Mouse (Mus musculus): ENCODE data around the gene App.

The App gene

DNA sequence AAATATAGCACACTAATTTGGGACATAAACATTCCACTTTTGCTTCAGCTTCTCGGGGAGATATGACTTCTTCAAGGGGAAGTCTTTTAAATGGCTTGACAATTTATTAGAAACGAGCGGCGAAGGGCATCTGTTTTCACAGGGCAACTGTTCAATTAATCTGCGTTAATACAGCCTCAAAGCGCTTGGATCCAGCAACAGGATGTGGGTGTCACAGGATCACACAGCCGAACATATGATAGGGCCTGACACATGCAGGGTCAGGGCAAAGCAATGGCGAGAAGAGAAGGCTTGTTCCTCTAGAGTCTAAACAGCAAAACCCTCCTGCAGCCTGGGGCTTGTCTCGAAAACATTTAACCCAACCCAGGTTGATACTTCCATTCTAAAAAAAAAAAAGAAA is 22.7 kb downstream of the App start:
- no peak for DNase-seq (ENCODE audit: low read depth, low spot score)

GRCm38 (mm10) chr16:85149509-85149871 is 24.1 kb downstream of the App start:
- no peak for DNase-seq (ENCODE audit: low read depth, low spot score)

DNA sequence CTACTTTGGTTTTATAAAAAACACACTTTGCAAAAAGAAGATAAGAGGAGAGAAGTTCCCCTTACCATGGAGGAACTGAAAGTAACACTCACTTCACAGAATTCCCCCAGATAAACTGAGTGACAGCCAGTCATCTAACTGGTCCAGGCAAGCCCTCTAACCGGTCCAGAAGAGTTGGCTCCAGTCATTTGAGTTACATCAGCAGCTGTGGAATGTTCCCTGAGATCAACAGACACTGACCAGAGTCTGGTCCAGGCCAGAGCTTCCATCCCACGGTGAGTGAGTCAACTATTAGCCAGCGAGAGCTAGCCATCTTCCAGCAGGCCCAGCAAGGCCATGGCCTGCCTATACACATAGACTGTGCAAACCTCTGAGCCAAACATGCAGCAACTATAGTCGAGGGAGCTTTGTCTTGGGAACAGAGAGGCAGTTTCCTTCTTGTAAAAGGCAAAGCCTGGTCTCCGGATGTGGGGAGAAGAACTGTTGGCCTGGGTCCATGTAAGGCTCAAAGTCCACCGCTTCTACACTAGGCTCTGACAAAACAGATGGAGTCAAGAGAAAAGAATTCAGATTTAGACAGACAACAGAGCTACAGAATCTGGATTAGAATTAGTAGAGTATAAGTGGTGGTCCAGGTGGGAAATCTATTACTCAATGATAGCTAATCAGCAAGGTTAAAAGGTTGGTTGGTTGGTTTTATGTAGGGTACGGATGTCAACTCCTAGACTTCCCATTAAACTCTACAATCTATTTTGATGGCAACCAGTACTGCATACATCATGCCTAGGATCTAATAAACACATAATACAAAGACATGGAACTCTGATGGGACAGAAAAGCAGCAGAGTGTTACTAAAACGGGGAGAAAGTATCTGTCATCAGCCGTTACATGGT is 24.7 kb downstream of the App start:
- DNase-seq (ENCODE audit: low read depth, low spot score), result no peak

GRCm38 (mm10) chr16:85147440-85147839 is 26.1 kb downstream of the App start:
- DNase-seq (ENCODE audit: low read depth, low spot score), result no peak

GRCm38 (mm10) chr16:85145771-85146178 is 27.8 kb downstream of the App start:
- no peak for DNase-seq (ENCODE audit: low read depth, low spot score)

DNA sequence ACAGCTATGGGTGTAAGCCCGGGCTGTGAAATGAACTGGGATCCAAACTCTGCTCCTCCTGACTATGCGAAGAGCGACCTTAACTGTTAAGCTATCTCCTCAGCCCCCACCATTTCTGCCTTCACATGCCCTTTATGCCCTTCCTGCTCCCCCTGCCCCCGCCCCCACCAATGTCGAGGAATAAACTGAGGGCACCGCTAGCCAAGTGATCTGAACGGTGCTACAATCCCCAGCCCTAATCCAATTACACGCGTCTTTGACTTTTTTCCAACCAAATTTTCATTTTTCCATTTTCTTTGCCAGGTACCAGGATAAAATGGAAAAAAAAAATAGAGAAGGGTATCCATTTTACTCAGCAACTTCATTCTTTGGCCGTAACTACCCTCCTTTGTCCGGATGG is 28.2 kb downstream of the App start:
- DNase-seq (ENCODE audit: low read depth, low spot score), result no peak

- no peak for DNase-seq (ENCODE audit: low read depth, low spot score)
Measured at GRCm38 (mm10) chr16:85144401-85144800, 29.2 kb downstream of the App start.

DNA sequence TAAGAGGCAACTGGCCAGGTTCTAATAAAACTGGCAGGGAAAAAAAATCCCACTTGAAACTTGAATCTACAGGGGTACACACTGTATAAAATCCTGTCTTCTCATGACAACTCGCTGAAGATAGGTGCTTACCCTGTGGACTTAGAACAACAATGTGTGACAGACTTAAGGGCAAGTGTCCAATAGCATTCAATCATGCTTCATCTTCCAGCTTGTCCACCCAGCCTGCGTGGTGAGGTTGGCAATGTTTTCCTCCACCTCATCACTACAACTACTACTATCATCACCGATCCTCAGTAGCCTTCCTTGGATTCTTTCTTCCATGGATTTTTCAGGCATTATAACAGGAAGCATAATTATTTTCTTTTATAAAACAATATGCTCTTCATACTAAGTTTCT is 29.7 kb downstream of the App start:
- DNase-seq (ENCODE audit: low read depth, low spot score), result no peak

- no peak for DNase-seq (ENCODE audit: low read depth, low spot score)
Measured at GRCm38 (mm10) chr16:85143188-85143587, 30.4 kb downstream of the App start.

DNA sequence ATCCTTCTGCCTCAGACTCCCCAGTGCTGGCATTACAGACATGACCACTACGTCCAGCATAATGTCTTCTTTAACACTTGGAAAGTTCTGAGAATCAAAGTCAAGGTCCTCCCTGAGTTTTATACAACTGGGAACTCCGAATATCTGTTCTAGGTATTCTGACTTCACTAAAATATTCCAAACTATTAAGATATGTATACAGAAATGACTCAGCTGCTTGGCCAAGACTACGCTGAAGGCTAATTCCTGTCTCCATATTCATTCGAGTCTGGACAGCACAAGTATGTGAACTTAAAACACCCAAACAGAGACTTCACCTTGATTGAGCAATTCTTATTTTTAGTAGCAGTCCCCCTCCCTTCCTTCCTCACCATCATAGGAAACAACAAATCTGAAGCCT is 32.2 kb downstream of the App start:
- DNase-seq (ENCODE audit: low read depth, low spot score), result no peak

- DNase-seq (ENCODE audit: low read depth, low spot score), result no peak
Measured at GRCm38 (mm10) chr16:85139178-85139604, 34.4 kb downstream of the App start.

- no peak for DNase-seq (ENCODE audit: low read depth, low spot score)
Measured at GRCm38 (mm10) chr16:85137348-85137747, 36.2 kb downstream of the App start.

DNA sequence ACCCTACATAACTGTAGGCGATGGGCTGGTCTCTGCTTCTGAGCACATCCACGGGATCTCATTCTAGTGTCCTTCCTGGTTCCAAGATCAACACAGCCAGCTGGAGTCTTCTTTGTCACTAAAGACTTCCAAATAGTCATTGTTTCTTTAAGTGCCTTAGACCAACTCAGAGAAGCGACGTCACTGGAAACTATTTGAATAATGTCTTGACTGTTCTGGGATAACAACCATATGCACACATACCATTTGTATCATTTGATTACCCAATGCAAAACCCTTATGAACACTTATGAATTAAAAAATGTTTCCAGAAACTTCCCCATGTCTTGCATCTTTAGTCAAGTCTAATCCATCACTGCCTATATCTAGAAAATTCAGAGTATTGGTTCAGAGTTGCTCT is 37.5 kb downstream of the App start:
- no peak for DNase-seq (ENCODE audit: low read depth, low spot score)

DNA sequence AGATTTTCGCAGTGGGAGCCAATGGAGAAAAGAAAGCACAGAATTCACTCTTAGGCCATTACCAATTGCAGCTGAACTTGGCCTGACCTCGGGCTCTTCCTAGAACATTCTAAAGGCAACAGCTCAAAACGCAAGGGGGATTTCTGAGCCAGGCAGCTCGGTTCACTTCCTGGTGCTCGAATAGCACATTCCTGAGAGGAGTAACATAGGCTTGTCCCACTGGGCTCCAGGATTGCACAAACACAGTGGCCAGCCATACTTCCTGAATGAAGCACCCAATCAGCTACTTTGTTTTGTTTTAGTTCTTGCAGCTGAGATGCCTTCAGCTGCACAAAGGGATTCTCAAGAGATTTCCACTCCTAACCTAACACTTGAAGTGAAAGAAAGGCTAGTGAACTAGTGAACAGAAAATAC is 40.1 kb downstream of the App start:
- no peak for DNase-seq (ENCODE audit: low read depth, low spot score)

DNA sequence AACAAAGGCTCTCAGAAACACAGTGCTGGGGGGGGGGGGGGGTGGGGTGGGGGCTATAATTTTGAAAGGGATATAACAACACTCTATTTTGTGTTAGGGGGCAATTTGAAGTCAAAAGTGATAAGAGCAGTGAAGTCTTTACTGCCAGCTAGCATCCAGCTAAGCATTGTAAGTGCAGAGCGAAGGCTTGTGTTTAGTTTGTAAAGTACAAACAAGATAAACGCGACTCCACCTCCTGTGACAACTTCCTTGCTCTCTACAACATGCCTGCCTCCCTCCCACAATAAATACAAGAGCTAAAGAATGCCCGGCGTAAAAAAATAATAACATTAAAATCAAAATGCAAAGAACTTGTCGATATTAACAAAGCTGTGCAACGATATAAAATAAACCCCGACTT is 40.5 kb downstream of the App start:
- no peak for DNase-seq (ENCODE audit: low read depth, low spot score)

DNA sequence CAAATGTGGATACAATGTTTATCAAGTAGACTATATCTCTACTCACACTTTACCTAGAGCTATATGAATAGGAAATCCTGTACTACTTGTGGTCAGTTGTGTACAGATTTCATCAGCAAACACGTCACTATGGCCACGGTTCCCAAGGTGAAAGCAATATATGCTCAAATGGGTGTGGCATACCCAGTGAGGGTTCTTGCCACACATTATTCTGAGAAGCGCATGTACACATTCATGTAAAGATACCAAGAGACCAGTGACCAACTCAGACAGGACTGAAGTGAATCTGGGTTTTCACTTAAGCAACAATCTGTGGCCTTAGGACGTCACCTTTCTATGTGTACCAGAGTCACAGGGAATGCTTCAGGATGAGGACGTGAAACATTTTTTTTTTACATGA is 41.4 kb downstream of the App start:
- no peak for DNase-seq (ENCODE audit: low read depth, low spot score)

DNA sequence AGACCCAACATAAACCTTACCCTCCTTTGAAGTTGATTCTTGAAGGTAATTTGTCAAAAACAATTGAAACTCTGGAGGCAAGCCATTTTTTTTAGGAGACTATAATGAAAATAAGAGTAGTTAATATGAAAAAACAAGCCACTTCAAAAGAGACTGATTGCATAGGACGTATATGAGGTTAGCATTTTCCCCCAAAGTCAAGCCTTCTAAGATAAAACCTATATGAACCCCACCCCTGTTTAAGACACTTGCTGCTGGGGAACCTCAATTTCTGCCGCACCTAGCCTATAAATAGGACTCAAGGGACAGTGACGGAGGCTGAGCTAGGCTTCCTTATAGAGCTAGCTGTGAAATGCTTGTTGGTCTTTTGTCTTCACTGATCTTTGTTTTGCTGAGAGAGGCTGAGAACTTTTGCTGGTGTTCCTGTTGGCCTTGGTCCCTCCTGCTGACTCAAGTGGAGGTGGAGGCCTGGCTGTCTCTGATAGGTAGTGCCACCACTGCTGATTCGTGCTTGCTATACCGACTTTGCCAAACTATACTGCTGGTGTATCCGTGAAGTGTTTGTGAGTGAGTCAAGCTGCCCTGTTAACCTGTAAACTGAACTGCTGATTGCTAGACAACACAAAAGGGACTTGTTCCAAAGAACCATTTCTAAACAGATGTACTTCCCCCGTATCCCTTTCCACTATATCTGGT is 42.6 kb downstream of the App start:
- no peak for DNase-seq (ENCODE audit: low read depth, low spot score)

GRCm38 (mm10) chr16:85128693-85129657 is 44.6 kb downstream of the App start:
- DNase-seq (ENCODE audit: low read depth, low spot score), result no peak

DNA sequence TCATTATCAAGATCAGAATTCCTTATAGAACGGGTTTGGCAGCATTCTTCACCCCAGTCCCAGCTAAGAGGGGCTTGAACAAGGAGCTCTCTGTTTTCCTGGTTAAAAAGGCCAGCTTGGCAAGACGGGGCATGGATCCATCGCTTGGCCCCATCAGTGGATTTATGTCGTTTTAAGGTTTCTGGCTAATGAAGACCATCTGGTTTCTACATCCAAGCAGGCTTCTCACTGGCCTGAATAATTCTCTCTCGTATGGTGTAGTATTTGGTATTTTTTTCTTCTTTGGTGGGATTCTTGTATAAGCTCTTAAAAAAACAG is 45.3 kb downstream of the App start:
- no peak for DNase-seq (ENCODE audit: low read depth, low spot score)

DNA sequence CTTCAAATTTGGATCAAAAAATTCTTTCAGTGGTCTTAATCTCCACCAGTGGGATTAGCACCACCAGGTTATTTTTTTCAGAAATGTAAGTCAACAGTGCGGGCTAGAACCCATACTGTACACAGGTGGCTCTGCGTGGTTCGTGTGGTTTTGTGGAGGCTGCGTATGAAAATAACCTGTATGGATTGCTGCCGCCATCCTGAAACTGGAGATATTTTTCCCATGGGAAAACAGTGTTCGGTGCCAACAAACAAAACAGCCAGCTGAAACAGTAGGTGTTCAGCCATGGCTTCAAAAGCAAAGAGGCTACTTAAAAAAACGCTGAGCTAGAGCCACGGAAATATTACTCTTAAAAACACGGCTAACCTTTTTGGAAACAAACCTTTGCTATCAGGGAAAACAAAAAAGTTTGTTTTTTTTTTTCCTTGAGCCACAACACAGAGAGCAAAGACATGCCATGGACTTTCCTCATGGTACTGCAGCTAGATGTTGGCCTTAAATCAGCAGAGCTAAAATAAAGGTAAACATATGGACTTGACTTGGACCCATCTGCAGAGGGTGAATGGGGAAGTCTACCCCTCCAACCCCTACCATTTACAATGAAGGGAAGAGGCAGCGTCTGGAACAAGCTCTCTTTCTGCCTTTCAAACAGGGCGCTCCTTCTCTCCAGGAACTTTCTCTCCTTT is 45.8 kb downstream of the App start:
- DNase-seq (ENCODE audit: low read depth, low spot score), result no peak

DNA sequence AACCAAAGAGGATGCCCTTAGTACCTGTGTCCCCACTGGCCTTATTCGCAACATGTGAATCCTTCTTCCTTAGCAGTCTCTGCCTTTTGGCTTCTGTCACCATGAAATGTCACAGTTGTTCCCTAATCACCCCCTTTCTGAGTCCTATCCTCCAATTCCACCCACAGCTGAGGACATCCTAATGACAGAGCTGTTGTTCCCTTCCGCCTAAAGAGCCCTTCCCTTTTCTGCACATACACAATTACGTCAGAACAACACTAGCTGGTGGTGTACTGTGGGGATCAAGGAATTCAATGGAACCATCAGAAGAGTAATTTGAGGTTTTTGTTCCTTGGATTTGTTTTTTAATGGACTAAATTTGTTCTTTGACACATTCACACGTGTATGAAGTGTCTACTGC is 48.9 kb downstream of the App start:
- no peak for DNase-seq (ENCODE audit: low read depth, low spot score)

DNA sequence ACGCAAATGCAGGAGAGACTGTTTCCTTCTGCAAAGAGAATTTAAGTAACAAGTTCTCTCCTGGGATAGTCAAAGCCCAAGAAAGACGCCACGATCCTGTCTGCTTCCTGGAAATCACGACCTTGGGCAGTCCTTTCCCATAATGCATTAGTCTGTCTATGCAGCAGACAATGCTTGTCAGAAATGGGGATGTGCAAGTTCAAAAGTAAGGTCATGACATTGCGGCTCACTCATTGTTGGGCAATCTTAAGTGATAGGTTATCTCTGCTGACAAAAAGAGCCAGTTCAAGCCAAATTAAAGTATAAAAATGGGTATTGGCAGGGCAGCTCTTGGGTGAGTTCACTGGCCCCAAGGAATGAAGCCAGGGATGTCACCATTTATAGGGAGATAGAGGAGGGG is 51.6 kb downstream of the App start:
- no peak for DNase-seq (ENCODE audit: low read depth, low spot score)

Measured in c-Kit-negative CD71-positive TER-119-positive erythroid progenitor cells, embryonic 14.5 days (primary cell).